Mouse (Mus musculus) lung, embryonic 15.5 days (tissue): Measurements from ENCODE around the gene Ankmy2. TPM values are rescaled to one million over a fixed set of nuclear protein-coding genes. Genes with fewer than 3 reads are reported as not detected.

Source experiments
- ATAC-seq: fragments of 200-750 bp; cut with Nextera tagmentation; 2 replicates; pipeline ENCODE4 v1.8.0; 2017; ENCODE audit warnings: moderate number of reproducible peaks, borderline replicate concordance; ENCODE audit not compliant: low FRiP score, low TSS enrichment; ENCODE audit errors: extremely low read depth
- H3K27ac ChIP-seq: fragments of 300-500 bp; sonication (generic); 2 replicates; pipeline ENCODE4 v1.5.1; 2015; ENCODE audit warnings: moderate library complexity, mild to moderate bottlenecking, inconsistent platforms
- H3K27me3 ChIP-seq: fragments of 300-500 bp; sonication (generic); 2 replicates; pipeline ENCODE4 v1.6.1; 2015; ENCODE audit warnings: inconsistent platforms
- H3K36me3 ChIP-seq: fragments of 300-500 bp; sonication (generic); 2 replicates; pipeline ENCODE4 v1.6.1; 2015; ENCODE audit warnings: inconsistent platforms
- H3K4me1 ChIP-seq: fragments of 300-500 bp; sonication (generic); 2 replicates; pipeline ENCODE4 v1.6.1; 2015; ENCODE audit warnings: inconsistent platforms
- H3K4me2 ChIP-seq: fragments of 300-500 bp; sonication (generic); 2 replicates; pipeline ENCODE4 v1.6.1; 2015; ENCODE audit warnings: inconsistent platforms, mild to moderate bottlenecking, moderate library complexity
- H3K4me3 ChIP-seq: fragments of 300-500 bp; sonication (generic); 2 replicates; pipeline ENCODE4 v1.5.1; 2015; ENCODE audit warnings: mild to moderate bottlenecking, inconsistent platforms
- H3K9ac ChIP-seq: fragments of 300-500 bp; sonication (generic); 2 replicates; pipeline ENCODE4 v1.6.1; 2015; ENCODE audit warnings: inconsistent platforms
- H3K9me3 ChIP-seq: fragments of 300-500 bp; sonication (generic); 2 replicates; pipeline ENCODE4 v1.6.1; 2016; ENCODE audit warnings: inconsistent platforms
- WGBS: fragments of 180-500 bp; shearing (Covaris S2); methylation state at CpG from one replicate; pipeline ENCODE4 v1.1.7; 2015; 5-methylcytosine and 5-hydroxymethylcytosine counted together
- polyA plus RNA-seq: library from polyadenylated mRNA; unstranded; fragments of >200 nt; fragmentation: Nextera tagmentation; extraction: Ambion mirVana; gene quantifications from 2 replicates; pipeline ENCODE4 v1.2.1, GENCODE M21; 2015

Ankmy2 gene
- polyA plus RNA-seq, 1 experiment from 2014 or later = 37.2 TPM

DNA sequence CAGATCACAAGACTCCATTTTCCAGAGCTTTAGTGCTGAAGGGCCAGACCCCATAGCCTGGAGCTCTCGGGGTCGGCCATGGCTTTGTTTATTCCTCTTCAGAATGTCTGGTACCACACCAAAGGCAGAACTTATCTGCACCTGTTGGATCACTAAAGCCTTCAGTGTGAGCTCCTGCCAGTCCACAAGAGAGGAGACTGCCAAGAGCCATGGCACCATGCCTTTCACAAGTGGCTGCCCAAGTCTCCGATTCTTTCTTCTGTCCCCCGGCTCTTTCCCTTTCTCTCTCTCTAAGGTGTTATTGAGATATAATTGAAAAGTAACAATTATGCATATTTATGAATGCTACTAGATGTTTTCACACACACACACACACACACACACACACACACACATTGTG, 53.2 kb downstream of the Ankmy2 start:
- no peak overlapping the region for H3K9ac ChIP-seq
- H3K9me3 ChIP-seq = no peaks in the 10 kb centered on the region
- 55% methylated on average over 4 of the region's 4 CpGs for WGBS
- no peak overlapping the region for H3K4me3 ChIP-seq
- no peak overlapping the region for H3K27ac ChIP-seq
- H3K4me1 ChIP-seq = peaks cover 8% of the 10 kb centered on the region
- H3K27me3 ChIP-seq = no peaks in the 10 kb centered on the region
- H3K36me3 ChIP-seq = no peaks in the 10 kb centered on the region
- no peak overlapping the region for H3K4me2 ChIP-seq
- no peak for ATAC-seq

DNA sequence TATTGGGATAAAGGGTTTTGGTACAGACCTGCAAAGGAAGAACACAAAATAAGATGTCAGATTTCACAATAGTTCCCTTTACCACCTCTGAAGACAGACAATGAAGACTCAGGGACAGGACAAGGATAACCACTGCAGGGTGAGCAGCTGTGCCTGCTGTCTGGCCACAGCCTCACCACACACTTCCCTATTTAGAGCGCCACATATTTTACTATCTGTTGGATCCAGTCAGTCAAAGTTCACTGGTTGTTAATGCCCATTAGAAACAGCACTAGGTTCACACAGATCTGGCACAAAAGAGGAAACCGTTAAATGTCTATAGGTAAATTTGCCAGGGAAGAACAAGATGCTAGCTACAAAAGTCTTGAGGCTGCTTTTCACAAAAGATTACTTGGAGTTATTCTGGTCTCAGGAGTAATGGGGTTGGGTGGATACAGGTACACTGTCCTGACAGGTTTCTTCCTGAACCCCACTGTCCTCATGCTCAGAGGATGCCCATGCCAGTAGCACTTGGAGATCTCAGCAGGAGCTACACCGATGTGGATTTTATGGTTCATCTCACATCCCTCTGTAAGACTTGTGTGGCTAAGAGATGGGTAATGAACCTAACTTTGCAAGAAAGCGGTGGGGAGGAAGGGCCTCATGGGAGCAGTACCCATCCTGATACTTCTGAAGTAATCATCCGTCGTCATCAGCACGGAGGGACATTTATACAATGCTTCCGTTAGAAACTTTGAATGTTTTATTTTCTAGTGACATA, 57.7 kb downstream of the Ankmy2 start:
- H3K4me1 ChIP-seq = 0 out of 2 replicates have a peak, but pooled peaks cover 5% of the 10 kb centered on the region
- H3K27ac ChIP-seq = no peak overlapping the region
- no peaks in the 10 kb centered on the region for H3K36me3 ChIP-seq
- H3K4me3 ChIP-seq = no peak overlapping the region
- WGBS = 40% methylated on average over 8 of the region's 8 CpGs
- no peak overlapping the region for H3K4me2 ChIP-seq
- no peaks in the 10 kb centered on the region for H3K27me3 ChIP-seq
- no peak for ATAC-seq
- no peak overlapping the region for H3K9ac ChIP-seq
- H3K9me3 ChIP-seq = no peaks in the 10 kb centered on the region

GRCm38 (mm10) chr12:36215149-36215480, 58.2 kb downstream of the Ankmy2 start:
- H3K4me2 ChIP-seq = no peak overlapping the region
- ATAC-seq = no peak
- 0% methylated on average over 1 of the region's 1 CpGs for WGBS
- H3K27me3 ChIP-seq = no peaks in the 10 kb centered on the region
- no peaks in the 10 kb centered on the region for H3K36me3 ChIP-seq
- no peak overlapping the region for H3K9ac ChIP-seq
- 0 out of 2 replicates have a peak, but pooled peaks cover 5% of the 10 kb centered on the region for H3K4me1 ChIP-seq
- no peak overlapping the region for H3K27ac ChIP-seq
- H3K9me3 ChIP-seq = no peaks in the 10 kb centered on the region
- no peak overlapping the region for H3K4me3 ChIP-seq

- H3K4me2 ChIP-seq = no peak overlapping the region
- no peaks in the 10 kb centered on the region for H3K36me3 ChIP-seq
- H3K4me1 ChIP-seq = 0 out of 2 replicates have a peak, but pooled peaks cover 5% of the 10 kb centered on the region
- H3K9ac ChIP-seq = no peak overlapping the region
- no peaks in the 10 kb centered on the region for H3K27me3 ChIP-seq
- no peak overlapping the region for H3K27ac ChIP-seq
- peak; percentile 19; the same call in 1 of the 2 replicates for ATAC-seq
- 50% methylated on average over 4 of the region's 4 CpGs for WGBS
- H3K9me3 ChIP-seq = no peaks in the 10 kb centered on the region
- H3K4me3 ChIP-seq = no peak overlapping the region
Observed at GRCm38 (mm10) chr12:36216230-36216629, 59.3 kb downstream of the Ankmy2 start.

GRCm38 (mm10) chr12:36216905-36217304, 60.0 kb downstream of the Ankmy2 start:
- ATAC-seq = no peak
- 0 out of 2 replicates have a peak, but pooled peaks cover 5% of the 10 kb centered on the region for H3K4me1 ChIP-seq
- no peak overlapping the region for H3K27ac ChIP-seq
- no peaks in the 10 kb centered on the region for H3K36me3 ChIP-seq
- no peaks in the 10 kb centered on the region for H3K27me3 ChIP-seq
- no peak overlapping the region for H3K9ac ChIP-seq
- H3K4me3 ChIP-seq = peak overlapping the region; percentile 11
- 41% methylated on average over 10 of the region's 10 CpGs for WGBS
- no peaks in the 10 kb centered on the region for H3K9me3 ChIP-seq
- peak overlapping the region; percentile 41 for H3K4me2 ChIP-seq

- no peaks in the 10 kb centered on the region for H3K36me3 ChIP-seq
- no peaks in the 10 kb centered on the region for H3K27me3 ChIP-seq
- WGBS = 61% methylated on average over 4 of the region's 4 CpGs
- H3K27ac ChIP-seq = no peak overlapping the region
- no peaks in the 10 kb centered on the region for H3K9me3 ChIP-seq
- no peaks in the 10 kb centered on the region for H3K4me1 ChIP-seq
- H3K4me3 ChIP-seq = no peak overlapping the region
- no peak for ATAC-seq
- no peak overlapping the region for H3K9ac ChIP-seq
- H3K4me2 ChIP-seq = no peak overlapping the region
Observed at GRCm38 (mm10) chr12:36224392-36224791, 67.5 kb downstream of the Ankmy2 start.

DNA sequence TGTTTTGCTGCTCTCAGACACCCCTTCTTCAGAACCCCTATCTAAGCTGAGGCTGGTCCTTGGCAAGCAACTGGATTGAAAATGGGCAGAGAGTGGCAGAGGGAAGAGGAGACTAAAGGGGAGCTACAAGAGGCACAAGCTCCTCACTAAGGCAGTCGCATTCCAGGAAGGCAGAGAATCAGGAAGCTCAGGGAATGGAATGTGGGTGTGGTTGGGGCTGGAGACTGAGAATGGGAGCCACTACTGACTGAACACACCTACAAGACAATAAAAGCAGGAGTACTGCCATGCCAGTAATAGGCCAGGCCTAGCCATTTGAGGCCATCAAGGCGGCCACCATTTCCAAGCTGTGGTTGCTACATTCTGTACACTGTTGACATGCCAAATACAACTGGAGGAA, 74.5 kb downstream of the Ankmy2 start:
- Histone ChIP-seq H3K27me3 (no peaks in the 10 kb centered on the region), H3K4me3 (no peak overlapping the region), H3K36me3 (no peaks in the 10 kb centered on the region), H3K27ac (no peak overlapping the region), H3K4me2 (no peak overlapping the region), H3K9me3 (no peaks in the 10 kb centered on the region), H3K4me1 (no peaks in the 10 kb centered on the region), H3K9ac (no peak overlapping the region)
- 85% methylated on average over 2 of the region's 2 CpGs for WGBS
- ATAC-seq = no peak

DNA sequence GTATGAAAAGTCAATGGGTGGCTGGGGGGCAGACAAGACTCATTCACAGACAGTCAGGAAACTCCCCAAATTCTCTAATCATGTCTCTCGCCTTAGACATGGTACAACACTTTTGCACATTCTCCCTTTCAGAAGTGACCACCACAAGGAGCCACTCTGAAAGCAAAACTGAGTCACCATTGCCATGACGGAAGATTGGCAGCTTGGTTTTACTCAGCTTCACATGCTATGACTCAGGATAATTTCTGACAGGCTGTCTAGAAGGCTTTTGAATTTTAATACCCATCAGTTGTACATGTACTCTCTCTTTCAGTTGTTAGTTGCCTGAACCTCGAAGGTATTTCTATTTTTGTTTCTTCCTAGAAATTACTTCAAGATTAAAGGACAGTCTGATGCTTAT, 84.3 kb downstream of the Ankmy2 start:
- Histone ChIP-seq H3K4me2 (no peak overlapping the region), H3K4me1 (no peaks in the 10 kb centered on the region), H3K9ac (no peak overlapping the region), H3K9me3 (no peaks in the 10 kb centered on the region), H3K4me3 (no peak overlapping the region), H3K27me3 (no peaks in the 10 kb centered on the region), H3K27ac (no peak overlapping the region), H3K36me3 (no peaks in the 10 kb centered on the region)
- WGBS = 74% methylated on average over 3 of the region's 3 CpGs
- no peak for ATAC-seq

Other genes with a start within 250 kb of the Ankmy2 start
- gene Agr3, start 231.5 kb upstream of the Ankmy2 start, polyA plus RNA-seq = 0.73 and 0.74 TPM in 2 replicates
- gene Agr2, start 164.2 kb upstream of the Ankmy2 start, polyA plus RNA-seq = 2.6 and 3.2 TPM in 2 replicates
- gene Tspan13, start 114.6 kb upstream of the Ankmy2 start, polyA plus RNA-seq = 122 and 131 TPM in 2 replicates
- gene Bzw2, start 966 bp downstream of the Ankmy2 start, polyA plus RNA-seq = 179 and 187 TPM in 2 replicates
- gene Lrrc72, start 96.3 kb downstream of the Ankmy2 start, polyA plus RNA-seq = not detected in 2 replicates
- gene Sostdc1, start 157.0 kb downstream of the Ankmy2 start, polyA plus RNA-seq = 2.7 and 3.1 TPM in 2 replicates
- gene Ispd, start 224.3 kb downstream of the Ankmy2 start, polyA plus RNA-seq = 14.8 and 16.4 TPM in 2 replicates
- 1.5 and 2.3 TPM in 2 replicates for gene D630036H23Rik, start 225.1 kb downstream of the Ankmy2 start, polyA plus RNA-seq